Mouse (Mus musculus): ENCODE measurements around the gene Gjb4.
A peak's percentile ranks its signal among the peaks of the same experiment; 100 is the strongest.

Gene Gjb4

DNA sequence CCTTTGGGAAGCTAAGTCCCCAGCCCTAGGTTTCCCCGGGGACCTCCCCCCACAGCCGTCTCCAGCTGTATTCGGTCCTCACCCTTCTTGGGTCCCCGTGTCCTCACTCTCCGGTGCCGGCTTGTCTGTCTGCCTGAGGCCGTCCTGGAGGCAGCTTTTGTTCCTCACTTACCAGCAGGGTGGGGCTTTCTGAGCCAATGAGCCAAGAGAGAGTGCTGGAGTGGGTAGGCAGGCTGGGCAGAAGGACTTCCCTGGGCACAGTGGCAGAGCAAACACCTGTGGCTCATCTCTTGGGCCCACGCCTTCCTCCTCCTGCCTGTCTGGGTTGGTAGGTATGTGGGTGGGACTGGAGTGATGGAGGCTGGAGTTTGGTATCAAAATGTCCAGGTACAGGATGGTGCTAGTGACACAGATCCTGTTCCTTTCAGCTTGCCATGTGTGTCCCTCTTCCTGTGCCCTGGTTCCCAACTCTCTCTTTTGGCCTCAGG lies at the start of gene Gjb4:
TSS of gene Gjb4 (minus strand) at position 131 of the 488 bp plus-strand sequence.
- DNase-seq: no peak

DNA sequence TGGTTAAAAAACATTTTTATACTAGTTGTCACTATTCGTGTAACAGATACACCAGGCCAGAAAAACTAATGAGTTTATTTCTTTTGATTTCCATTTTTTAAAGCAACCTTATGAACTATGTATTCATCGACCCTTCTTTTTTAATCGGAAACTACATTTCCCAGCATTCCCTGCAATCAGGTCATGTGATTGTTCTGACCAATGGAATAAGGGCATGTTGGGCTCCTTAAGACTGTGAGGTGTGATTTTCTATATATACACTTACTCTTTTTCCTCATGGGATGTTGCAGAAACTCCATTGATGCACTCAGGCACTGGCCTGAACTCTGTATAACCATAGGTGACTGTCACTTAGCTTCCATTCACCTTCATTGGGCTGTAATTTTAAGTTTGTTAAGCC lies 48.7 kb upstream of the Gjb4 start:
- no peak for DNase-seq

DNA sequence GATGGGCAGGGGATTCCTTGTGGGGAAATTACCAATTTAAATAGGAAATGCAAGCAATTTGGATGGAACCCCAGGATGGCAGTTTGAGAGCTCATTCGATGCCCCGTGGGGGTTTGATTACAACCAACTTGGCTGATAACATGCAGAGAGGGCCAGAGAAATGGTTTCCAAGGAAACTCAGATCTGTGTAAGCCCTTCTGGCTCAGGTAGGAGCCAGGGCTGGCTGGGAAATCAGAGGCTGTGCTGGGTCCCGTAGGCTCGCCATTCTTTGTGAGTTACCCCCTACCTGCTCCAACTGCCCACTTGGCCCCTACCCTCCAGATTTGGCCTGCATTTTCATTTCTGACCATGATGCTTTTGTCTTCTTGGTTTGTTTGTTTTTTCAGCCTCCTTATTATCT lies 48.3 kb upstream of the Gjb4 start:
- DNase-seq: no peak

DNA sequence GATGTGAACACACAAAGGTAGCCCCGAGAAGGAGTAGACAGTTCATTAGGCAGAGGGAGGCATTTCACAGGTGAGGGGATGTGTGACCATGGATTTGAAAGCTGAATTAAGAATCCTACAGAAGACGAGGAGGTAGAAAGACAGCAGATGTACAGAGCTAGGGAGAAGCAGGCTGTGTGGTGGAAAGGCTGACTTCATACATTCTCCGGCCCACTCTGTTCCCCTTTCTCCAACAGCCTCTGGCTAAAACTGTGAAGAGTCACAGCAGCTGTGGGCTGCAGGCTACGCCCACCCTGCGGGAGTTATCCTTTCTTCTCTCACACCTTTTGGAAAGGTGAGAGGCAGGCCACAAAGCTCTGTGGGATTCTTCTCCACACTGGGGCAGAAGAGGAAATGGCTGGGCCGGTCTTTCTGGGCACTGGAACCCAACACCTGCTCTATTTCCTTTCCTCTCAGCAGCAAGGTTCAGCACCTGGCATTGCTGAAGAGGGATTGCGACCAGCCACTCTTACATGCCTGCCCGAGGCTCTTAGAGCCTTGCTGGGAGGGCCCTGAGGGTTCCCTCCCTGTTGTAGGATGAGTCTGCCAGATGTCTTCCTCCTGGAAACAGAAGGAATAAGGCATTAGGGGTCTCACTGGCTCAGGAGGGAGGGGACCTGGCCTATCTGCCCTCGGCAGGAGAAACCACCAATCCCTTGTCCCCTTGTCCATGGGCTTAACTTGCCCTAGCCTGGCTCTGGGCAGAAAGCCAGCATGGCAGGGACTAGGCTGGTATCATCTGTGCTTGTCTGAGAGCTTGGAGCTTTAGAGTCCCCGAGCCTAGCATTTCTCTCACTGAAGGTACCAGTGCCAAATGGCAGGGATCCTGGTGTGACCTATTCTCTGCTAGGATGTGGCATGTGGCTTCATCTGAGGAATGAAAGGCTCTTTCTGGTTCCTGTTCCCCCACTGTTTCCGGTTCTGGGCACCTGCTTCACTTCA lies 46.6 kb upstream of the Gjb4 start:
- DNase-seq: no peak

DNA sequence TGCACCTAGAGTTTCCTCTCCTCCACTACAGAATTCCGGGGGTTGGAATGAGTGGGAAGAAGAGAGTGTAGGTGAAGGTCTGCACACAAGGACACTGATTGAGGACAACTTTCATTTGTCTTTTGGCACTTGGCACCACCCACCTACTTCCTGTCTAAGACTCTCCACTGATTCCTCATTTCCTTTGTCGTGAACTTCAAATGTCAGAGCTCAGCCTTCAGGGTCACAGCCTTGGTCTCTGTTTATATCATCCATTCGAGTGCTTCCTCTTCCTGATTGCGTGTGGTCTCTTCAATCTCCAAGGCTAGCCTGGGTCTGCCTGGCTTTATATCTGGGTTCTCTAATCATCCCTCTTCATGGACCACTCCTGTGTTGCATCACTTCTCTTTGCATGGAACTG lies 41.7 kb upstream of the Gjb4 start:
- DNase-seq: no peak

DNA sequence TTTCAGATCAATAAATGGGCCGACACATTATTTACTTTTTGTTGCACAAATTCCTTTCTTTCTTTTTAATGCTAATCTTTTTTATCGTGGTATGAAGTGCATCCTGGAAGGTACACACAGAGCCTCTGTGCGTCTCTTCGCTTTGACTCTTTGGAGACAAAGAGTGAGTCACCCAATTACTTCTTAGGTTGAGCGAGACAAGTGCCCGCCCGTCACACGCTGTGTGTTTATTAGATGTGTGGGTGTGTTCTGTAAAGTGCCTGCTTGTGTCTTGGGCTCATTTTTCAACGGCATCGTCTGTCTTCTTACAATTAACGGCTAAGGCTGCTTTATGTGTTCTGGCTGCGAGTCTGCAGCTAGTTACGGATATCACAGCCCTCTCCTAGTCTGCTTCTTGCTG lies 35.8 kb upstream of the Gjb4 start:
- no peak for DNase-seq

DNA sequence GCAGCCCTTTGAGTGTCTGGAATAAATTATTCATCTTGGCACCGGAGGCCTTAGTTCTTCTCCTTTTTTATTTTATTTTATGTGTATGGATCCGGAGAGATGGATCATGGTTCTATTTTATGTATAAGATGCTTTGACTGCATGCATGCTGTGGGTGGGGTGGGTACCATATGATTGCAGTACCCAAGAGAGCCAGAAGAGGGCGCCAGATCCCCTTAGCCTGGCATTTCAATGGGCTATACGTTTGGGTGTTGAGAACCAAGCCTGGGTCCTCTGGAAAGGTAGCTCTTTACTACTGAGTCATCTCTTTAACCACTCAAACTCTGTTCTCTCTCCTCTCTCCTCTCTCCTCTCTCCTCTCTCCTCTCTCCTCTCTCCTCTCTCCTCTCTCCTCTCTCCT lies 23.5 kb upstream of the Gjb4 start:
- DNase-seq: no peak

DNA sequence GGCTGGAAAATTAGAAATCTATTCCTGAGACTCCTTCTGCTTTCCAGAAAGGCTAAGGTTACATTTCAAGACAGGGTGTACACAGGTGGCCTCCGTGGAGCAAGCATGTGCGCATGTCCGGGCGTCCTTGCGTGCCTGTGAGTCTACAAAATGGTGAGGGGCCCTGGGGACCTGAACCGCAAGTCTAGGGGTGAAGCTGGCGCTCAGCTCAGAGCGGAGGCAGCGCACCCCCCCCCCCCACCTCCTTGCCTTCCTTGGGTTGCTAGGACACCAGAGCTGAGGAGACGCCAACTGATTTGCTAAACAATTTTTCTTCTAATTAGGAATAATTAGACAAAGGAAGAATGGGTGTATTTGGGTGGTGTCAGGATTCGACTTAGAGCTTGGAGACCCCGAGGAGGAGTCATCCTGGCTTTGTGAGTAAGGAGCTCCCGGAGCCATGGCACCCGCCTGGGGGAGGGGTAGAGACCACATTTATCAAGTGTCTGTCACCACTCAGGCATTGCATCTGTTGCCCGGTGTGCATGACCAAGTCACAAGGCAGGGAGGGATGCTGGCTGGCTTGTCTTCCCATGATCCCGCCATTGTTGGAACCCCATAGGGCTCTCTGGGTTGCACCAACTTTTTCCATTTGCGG lies 21.8 kb upstream of the Gjb4 start:
- DNase-seq: no peak

DNA sequence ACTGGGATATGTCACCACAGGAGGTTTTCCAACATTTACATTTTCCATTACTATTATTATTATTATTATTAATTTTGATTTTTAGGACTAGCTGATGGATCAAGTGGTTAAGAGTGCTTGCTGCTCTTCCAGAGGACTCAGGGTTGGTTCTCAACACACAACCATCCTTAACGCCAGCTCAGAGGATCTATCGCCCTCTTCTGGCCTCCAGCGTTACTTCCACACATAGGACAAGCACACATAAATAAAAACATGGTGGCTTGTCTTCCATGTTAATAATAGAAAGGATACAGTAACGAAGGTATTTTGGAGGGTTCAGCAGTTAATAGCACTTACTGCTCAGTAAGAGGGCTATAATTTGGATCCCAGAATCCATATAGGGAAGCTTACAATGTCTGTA lies 20.8 kb upstream of the Gjb4 start:
- no peak for DNase-seq

DNA sequence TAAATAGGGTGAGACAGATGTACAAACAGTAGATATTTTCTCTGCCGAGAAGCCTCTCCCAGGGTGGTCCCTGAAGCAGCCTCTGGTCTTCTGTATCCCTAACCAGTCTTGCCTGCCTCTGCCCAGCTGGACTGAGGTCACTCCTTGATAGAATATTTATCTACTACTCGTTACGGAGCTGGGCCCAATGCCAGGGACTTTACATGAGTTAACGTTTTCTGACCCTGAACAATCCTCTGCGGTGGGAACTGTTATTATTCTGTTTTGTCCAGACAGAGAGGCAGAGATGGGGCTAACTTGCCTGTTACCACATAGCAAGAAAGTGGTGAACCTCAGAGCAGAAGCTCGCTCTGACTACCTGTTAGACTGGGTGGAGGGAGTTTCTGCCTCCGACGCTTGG lies 19.6 kb upstream of the Gjb4 start:
- no peak for DNase-seq

DNA sequence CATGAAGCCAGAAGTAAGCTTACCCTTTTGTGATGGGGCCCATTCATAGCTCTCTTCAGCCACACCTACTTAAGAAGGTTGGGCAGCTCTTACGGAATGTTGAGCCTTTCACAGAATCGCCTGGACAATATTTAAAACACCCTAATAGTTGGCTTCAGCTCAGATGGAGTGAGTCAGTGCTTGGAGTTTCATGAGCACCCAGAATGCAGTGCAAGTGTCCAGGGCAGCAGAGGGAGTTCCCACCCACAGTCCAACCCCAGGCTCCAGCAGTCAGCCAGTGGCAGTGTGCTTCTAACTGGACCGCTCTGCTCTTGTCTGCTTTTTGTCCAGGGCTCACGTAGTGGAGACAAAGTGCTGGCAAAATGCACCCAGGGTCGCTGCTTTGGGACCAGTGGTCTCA lies 17.7 kb upstream of the Gjb4 start:
- no peak for DNase-seq

DNA sequence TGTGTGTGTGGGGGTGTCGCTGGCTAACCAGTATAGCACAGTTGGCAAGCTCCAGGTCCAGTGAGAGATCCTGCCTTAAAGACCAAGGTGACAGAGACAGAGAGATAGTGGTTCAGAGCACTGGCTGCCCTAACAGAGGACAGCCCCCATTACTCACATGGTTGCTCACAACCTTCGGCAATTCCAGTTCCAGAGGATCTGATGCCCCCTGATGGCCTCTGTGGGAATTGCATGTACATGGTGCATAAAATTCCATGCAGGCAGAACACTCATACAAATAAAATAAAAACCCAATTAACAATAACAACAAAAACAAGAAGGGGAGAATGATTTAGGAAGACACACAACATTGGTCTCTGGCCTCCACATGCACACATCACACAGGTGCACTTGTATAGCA lies 16.6 kb upstream of the Gjb4 start:
- DNase-seq: no peak

DNA sequence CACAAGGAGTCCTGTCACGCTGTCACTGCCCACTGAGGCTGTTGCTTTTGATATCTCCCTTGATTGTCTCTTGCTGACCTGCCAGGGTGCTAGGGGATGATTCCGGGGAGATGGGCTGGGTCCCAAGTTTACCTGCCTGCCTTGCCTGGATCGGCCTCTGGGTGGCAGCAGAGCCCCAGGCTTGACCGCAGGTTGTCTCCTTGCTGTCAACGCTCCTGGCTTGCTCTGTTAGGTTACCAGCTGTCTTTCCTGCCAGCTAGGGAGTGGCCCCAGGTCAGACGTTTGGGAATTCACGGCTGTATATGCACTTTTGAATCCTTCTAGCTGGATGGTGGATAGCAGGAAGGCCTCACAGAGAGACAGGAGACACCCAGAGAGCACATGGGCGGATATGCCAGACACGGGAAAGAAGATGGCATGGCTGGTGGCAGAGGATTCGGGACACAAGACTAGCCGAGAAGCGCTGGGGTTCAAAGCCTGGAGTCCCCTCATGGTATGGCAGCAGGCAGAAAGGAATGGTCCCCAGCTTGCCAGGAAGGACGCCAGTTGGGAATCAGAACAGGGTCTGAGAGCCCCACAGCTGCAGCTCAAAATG lies 14.6 kb upstream of the Gjb4 start:
- DNase-seq: peak; percentile 62

DNA sequence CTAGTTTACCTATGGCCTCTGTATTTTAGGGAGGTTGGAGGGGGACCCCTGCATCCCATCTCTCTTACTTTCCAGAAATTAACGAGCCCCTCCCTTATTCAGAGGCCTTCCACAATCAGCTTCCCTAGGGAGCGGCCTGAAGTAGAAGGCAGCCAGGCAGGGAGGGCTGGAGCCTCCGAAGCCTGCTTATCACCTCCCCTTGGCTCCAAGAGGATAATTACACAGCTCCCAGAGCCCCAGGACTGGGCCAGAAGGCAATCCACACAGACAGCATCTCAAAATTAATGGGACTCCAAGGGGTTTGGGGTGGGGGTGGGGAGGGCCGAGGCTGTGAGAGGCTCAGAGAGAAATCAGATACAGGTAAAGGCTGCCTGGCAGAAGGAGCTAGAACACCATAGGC lies 12.0 kb upstream of the Gjb4 start:
- DNase-seq: no peak

DNA sequence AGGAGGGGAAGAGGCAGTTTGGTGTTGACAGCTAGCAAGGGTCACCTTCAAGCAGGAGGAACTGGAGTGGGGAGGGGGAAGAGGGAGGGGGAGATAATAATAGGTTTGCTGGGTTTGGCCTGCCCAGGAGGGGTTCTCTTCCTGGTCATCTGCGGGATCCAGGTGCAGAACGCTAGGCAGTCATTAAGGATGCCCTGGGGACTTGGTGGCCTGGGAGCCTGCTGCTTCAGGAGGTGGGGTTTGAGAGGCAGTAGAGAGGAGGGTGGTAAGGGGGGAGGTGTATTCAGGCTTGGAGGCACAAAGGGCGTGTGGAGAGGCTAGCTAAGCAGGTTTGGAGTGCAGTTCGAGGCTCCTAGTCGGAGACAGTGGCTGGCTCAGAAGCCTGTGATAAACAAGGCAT lies 11.6 kb upstream of the Gjb4 start:
- no peak for DNase-seq

DNA sequence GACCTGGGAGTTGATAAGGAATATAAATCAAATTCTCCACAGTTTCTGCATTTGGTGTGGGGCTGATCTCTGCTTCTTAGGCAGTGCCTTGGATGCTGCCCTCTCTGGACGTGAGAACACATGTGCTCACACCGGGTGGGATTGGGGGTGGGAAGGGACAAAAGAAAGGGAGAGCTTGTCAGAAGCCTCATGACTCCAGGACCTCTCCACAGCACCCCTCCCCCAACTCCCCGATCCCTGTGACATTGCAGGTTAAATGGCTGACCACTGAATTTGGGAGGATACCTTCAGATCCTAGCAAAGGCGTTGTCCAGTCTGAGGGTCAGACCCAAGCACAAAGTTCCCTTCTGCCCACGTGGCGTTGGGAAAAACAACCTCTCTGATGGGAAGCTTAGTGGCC lies 10.6 kb upstream of the Gjb4 start:
- DNase-seq: no peak

DNA sequence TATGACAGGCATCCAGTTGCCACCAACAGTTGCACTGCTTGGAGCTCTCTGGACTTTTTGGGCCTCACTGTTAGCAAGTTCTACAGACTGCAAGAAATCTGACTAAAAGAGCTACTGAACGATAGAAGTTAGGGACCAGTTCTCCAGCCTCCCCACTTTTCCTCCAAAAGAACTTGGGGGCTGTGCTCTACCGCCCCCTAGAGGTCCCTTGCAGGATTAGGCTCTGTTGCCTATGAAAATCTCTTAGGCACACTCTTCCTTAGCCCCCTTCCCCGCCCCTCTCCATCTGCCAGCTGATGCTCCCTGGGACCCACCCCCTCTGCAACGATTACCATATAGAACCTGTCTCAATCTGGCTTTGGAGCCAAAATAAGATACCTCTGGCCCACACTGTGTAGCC lies 9.4 kb upstream of the Gjb4 start:
- no peak for DNase-seq

DNA sequence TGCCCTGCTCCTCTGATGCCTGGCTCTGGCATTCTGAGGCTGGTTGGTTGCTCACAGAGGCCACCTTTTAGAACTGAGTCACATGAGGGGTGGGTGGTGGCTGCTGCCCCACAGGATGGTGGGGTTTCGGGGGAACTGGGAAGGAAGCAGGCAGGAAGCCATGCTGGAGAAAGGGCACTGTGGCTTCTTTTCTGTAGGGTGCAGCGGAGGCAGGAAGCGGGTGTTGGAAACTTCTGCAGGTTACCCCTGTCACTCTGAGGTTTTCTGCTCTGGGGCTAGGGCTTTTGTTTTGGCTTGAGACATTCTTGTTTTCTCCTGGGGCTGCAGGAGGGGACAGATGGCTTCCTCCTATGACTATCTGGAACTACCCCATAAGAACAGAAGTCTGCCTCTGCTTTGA lies 8.6 kb upstream of the Gjb4 start:
- no peak for DNase-seq

DNA sequence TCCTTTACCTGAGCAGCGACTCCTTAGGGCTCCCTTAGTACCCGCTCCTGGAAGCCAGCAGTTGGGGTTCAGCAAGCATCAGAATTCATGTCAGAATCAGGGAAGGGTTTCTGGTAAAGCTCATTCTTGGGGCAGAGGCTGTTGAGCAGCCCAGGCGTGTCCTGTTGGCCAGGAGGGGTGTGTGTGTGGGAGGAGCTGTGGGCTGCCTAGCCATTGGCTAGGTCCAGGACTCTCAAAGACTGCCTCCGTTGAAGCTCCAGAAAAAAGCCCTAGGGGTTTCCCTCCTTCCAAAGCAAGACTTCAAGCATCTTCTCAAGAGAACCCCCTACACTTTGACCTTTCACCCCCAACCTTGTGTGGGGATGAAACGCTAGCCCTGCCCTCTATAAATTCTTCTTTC lies 4.1 kb upstream of the Gjb4 start, which contains the start of gene Gjb5:
TSS of gene Gjb5 (minus strand) at position 164 of the 400 bp plus-strand sequence.
- DNase-seq: no peak

DNA sequence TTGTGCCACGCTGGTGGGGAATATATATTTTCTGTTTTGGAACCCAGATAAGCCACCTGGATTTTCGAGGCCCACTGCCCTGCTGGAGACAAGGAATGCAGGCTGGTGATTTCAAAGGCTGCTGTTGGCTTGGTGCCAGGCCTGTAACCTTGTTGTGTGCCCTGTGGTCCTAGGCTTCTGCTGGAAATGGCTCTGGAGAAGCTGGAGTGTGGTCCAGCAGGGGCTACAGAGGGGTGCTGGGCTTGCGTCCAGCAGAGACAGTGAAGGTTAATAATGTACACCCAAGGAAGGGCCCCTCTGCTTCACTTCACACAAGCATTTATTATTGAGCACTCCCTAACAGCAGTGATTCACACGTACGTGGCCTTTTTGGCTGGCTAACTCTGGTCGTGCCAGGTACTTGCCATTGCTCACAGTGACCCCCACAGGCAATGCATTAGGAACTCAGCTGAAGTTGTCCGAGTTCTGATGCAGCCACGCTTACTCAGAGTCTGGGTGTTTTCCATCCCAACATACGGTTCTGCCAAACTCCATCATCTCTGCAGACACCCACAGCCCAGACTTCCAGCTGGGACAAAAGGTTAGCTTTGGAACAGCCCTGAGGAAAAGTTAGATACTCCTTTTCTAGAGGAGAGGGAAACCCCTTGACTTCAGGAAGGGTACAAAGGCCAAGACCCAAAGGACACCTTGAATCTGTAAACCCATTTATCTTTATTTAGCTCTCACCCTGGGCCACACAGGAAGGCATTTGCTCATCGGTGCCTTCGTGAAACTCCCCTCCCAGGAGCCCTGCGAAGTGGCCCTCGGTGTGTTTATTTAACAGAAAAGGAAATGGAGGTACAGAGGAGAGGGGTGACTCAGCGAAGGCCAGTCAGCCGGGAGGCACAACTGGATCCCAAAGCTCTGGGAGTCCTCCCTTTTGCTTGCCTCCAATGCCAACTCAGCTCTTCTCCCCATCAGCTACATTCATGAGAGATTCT lies 915 bp upstream of the Gjb4 start:
- peak; percentile 19 for DNase-seq

DNA sequence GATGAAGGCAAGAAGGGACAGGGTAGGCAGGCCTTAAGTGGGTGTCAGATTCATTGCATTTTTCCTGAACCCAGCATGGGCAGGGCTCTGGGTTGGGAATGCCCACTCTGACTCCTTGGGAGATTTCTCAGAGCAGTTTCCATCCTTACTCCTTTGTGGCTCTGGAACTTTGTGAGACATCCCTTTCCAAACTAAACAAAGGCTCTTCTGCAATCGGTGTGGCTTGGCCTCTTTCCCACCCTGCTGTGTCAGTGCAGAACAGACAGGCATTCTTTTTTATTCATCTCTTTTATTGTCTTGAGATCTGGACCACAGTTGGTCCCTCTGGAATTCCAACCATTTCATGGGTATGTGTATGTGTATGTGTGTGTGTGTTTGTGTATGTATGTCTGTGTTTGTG lies 1.3 kb downstream of the Gjb4 start:
- no peak for DNase-seq

DNA sequence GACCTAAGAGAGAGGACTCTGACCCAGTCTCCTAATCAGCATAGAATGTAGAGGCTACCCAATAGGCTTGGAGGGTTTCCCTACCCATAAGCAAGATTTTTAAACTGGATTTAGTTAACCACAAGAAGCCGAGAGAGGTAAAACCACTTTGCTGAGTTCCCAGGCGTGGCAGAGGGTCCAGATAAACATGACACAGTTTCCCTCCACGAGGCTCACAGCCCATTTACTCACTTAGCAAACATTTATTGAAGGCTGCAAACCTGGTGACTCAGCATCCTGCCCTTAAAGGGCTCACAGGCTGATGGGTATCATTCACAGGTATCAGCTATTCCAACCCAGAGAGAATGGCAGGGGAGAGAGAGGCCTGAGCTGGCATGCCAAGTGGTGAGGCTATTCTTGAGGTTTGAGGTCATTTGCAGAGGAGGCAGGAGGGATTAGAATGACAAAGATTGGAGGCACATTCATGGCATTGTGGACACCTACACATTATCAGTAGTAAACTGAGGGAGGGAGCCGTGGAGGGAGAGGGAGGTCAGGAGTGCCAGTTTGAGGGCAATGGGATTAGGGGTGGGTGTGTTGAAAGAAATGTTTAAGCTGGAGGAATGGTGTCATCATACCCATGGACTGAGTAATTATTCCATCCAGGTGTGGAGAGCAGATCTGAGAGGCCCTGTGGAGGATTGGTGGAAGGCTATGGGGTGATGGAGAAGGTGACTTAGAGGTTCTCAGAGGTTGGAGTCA lies 4.2 kb downstream of the Gjb4 start:
- DNase-seq: no peak

Data from kidney, adult 18-20 months (tissue).